Mouse (Mus musculus) liver, embryonic 11.5 days (tissue): ENCODE data around the gene Rab5c. TPM values are rescaled to one million over a fixed set of nuclear protein-coding genes. Genes with fewer than 3 reads are reported as not detected.

ENCODE experiments used
- ATAC-seq: fragments of 200-750 bp; cut with Nextera tagmentation; replicated peaks from 2 replicates; pipeline ENCODE4 v1.8.0; 2017; ENCODE audit warnings: moderate number of reproducible peaks, mild to moderate bottlenecking, moderate TSS enrichment, moderate library complexity; ENCODE audit not compliant: low FRiP score
- DNase-seq: peaks from one replicate; pipeline ENCODE4 v3.0.0-alpha.2; 2017; ENCODE audit warnings: low spot score
- H3K27ac ChIP-seq: fragments of 300-500 bp; sonication (generic); 2 replicates; pipeline ENCODE4 v1.5.1; 2014; ENCODE audit warnings: mild to moderate bottlenecking, low read depth, low read length, control low read depth
- H3K27me3 ChIP-seq: fragments of 300-500 bp; sonication (generic); replicated peaks from 2 replicates; pipeline ENCODE4 v1.6.1; 2014; ENCODE audit warnings: low read length, mixed read lengths; ENCODE audit not compliant: control insufficient read depth, insufficient read depth
- H3K36me3 ChIP-seq: fragments of 300-500 bp; sonication (generic); 2 replicates; pipeline ENCODE4 v1.6.1; 2014; ENCODE audit warnings: mild to moderate bottlenecking, low read length, moderate library complexity, mixed read lengths; ENCODE audit not compliant: control insufficient read depth, insufficient read depth
- H3K4me1 ChIP-seq: fragments of 300-500 bp; sonication (generic); replicated peaks from 2 replicates; pipeline ENCODE4 v1.6.1; 2014; ENCODE audit warnings: low read length, mixed read lengths; ENCODE audit not compliant: control insufficient read depth, insufficient read depth
- H3K4me2 ChIP-seq: fragments of 300-500 bp; sonication (generic); 2 replicates; pipeline ENCODE4 v1.6.1; 2014; ENCODE audit warnings: mild to moderate bottlenecking, control low read depth, moderate library complexity
- H3K4me3 ChIP-seq: fragments of 300-500 bp; sonication (generic); 2 replicates; pipeline ENCODE4 v1.5.1; 2014; ENCODE audit warnings: low read depth, low read length, control low read depth
- H3K9ac ChIP-seq: fragments of 300-500 bp; sonication (generic); 2 replicates; pipeline ENCODE4 v1.6.1; 2014; ENCODE audit warnings: low read depth, low read length, control low read depth
- H3K9me3 ChIP-seq: fragments of 300-500 bp; sonication (generic); 2 replicates; pipeline ENCODE4 v1.6.1; 2016; ENCODE audit warnings: low read length, inconsistent platforms, mixed read lengths; ENCODE audit not compliant: control insufficient read depth
- WGBS: fragments of 180-500 bp; shearing (Covaris S2); extraction: QIAGEN DNeasy Blood & Tissue Kit; methylation state at CpG from one replicate; pipeline ENCODE4 v1.1.7; 2014; 5-methylcytosine and 5-hydroxymethylcytosine counted together
- polyA plus RNA-seq: library from polyadenylated mRNA; unstranded; fragments of >200 nt; fragmentation: Nextera tagmentation; extraction: Ambion mirVana; gene quantifications from 2 replicates; pipeline ENCODE4 v1.2.1, GENCODE M21; 2014

Rab5c gene
- polyA plus RNA-seq, 1 experiment from 2014 or later, result 51.2 TPM

DNA sequence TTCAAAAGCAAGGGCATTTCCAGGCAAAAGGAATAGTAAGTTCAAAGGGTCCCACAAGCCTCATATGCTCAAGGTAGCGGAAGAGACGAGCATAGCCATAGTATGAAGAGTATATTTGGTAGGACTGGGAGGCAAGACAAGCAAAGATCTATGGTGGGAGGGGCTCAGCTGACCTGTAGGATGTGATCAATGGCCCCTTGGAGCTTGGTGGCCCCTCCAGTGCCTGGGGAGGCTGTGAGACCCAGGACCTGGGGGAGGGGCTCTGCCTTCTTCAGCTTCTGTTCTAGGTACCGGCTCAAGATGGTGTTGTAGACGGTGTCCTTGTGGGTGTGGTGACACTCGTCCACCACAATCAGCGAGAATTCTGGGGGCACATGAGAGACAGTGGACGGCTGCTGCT, 35.1 kb downstream of the Rab5c start:
- Histone ChIP-seq H3K9me3 (no peaks in the 10 kb centered on the region), H3K27me3 (no peaks in the 10 kb centered on the region), H3K4me3 (peak overlapping the region; percentile 32), H3K27ac (no peak overlapping the region), H3K4me1 (peaks cover 12% of the 10 kb centered on the region), H3K36me3 (peaks cover 18% of the 10 kb centered on the region; the same call in 1 of the 2 replicates), H3K9ac (no peak overlapping the region; the same call in 1 of the 2 replicates), H3K4me2 (peak overlapping the region; percentile 65)
- no peak for ATAC-seq
- WGBS, result 35% methylated on average over 7 of the region's 7 CpGs
- DNase-seq, result no peak

- Histone ChIP-seq H3K4me3 (peak overlapping the region; percentile 32), H3K36me3 (peaks cover 13% of the 10 kb centered on the region; the same call in 1 of the 2 replicates), H3K27me3 (no peaks in the 10 kb centered on the region), H3K27ac (no peak overlapping the region), H3K9me3 (no peaks in the 10 kb centered on the region), H3K4me1 (peaks cover 12% of the 10 kb centered on the region), H3K9ac (no peak overlapping the region; the same call in 1 of the 2 replicates), H3K4me2 (peak overlapping the region; percentile 65)
- ATAC-seq, result peak; percentile 52; the same call in 1 of the 2 replicates
- 41% methylated on average over 19 of the region's 19 CpGs for WGBS
- DNase-seq, result no peak
These were observed 35.7 kb downstream of the Rab5c start for GRCm38 (mm10) chr11:100702081-100702851.

DNA sequence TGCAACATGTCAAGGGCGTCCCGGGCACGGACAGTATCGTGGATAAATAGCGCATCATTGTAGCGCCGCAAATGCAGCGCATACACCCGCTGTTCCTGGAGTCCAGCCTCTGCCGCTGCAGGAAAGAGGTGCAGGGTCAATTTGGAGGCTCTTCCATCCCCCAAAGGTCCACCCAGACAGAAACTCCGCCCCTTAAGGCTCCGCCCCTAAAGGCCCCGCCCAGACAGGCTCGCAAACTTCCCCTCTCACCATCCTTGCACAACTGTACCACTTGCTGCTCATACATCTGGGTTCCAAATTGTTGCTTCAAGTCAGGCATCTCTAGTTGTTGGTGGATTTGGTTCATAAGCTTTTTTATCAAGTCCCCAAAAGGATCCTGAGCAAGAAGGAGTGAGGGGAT, 36.7 kb downstream of the Rab5c start:
- peak overlapping the region; percentile 56 for H3K4me2 ChIP-seq
- no peaks in the 10 kb centered on the region for H3K9me3 ChIP-seq
- ATAC-seq, result peak; percentile 71
- peaks cover 4% of the 10 kb centered on the region; the same call in 1 of the 2 replicates for H3K36me3 ChIP-seq
- H3K27ac ChIP-seq, result no peak overlapping the region
- no peak overlapping the region for H3K9ac ChIP-seq
- DNase-seq, result peak; percentile 66
- H3K27me3 ChIP-seq, result no peaks in the 10 kb centered on the region
- H3K4me1 ChIP-seq, result peaks cover 12% of the 10 kb centered on the region
- H3K4me3 ChIP-seq, result peak overlapping the region; percentile 22; the same call in 1 of the 2 replicates
- WGBS, result 5% methylated on average over 14 of the region's 14 CpGs

DNA sequence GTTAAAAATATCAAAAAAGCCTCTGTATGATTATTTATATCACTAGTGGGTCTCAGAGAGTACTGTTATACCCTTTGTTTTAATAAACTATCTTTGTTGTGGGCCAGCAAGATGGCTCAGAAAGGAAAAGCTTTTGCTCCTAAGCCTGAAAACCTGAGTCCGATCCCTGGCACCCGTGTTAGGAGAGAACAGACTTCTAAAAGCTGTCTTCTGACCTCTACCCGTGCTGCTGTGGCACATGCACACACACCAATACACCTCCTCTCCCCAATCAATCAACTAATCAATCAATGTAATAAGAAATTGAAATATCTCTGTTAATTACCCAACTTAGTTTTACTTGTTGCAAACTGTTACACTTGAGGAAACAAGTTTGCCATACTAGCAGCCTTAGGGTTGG, 37.3 kb downstream of the Rab5c start:
- Histone ChIP-seq H3K4me1 (peaks cover 12% of the 10 kb centered on the region), H3K36me3 (no peaks in the 10 kb centered on the region; the same call in 1 of the 2 replicates), H3K9ac (no peak overlapping the region), H3K4me3 (no peak overlapping the region), H3K27me3 (no peaks in the 10 kb centered on the region), H3K4me2 (peak overlapping the region; percentile 56), H3K27ac (no peak overlapping the region), H3K9me3 (no peaks in the 10 kb centered on the region)
- ATAC-seq (no peak), DNase-seq (no peak)
- WGBS, result 78% methylated on average over 3 of the region's 3 CpGs

GRCm38 (mm10) chr11:100697921-100698320, 40.1 kb downstream of the Rab5c start:
- 76% methylated on average over 7 of the region's 7 CpGs for WGBS
- no peak for DNase-seq
- no peaks in the 10 kb centered on the region for H3K36me3 ChIP-seq

DNA sequence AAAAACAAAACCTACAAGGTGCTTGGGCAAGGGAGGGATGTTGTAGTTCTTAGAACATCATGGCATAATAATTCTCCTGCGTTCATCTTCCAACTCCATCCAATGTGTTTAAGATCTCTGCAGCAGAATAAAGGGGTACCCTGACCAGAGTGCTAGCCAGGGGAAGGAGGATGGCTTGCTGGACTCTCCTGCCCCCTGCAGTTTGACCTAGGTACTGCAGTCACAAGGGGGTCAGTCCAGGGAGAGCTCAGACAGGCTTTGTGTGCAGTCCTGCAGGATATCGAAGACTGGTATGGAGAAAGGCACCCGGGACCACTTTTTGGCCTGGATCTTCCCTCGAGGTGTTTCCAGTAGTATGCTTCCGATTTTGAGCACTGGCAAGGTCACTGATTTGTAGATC, 43.1 kb downstream of the Rab5c start:
- H3K27me3 ChIP-seq, result peaks cover 21% of the 10 kb centered on the region
- H3K4me1 ChIP-seq, result peaks cover 3% of the 10 kb centered on the region; the same call in 1 of the 2 replicates
- 28% methylated on average over 5 of the region's 5 CpGs for WGBS
- H3K4me3 ChIP-seq, result no peak overlapping the region
- no peaks in the 10 kb centered on the region for H3K9me3 ChIP-seq
- H3K27ac ChIP-seq, result no peak overlapping the region
- DNase-seq (peak; percentile 76), ATAC-seq (no peak)
- no peak overlapping the region for H3K4me2 ChIP-seq
- no peak overlapping the region for H3K9ac ChIP-seq
- H3K36me3 ChIP-seq, result no peaks in the 10 kb centered on the region

More at GRCm38 (mm10) chr11:100697921-100698320, 40.1 kb downstream of the Rab5c start:
- H3K9ac ChIP-seq, result no peak overlapping the region
- no peak overlapping the region for H3K4me2 ChIP-seq
- no peaks in the 10 kb centered on the region for H3K9me3 ChIP-seq
- no peak overlapping the region for H3K27ac ChIP-seq
- H3K4me3 ChIP-seq, result no peak overlapping the region
- H3K4me1 ChIP-seq, result peaks cover 10% of the 10 kb centered on the region
- no peak for ATAC-seq
- peaks cover 6% of the 10 kb centered on the region for H3K27me3 ChIP-seq

GRCm38 (mm10) chr11:100693154-100693553, 44.9 kb downstream of the Rab5c start:
- Histone ChIP-seq H3K9ac (no peak overlapping the region), H3K36me3 (no peaks in the 10 kb centered on the region), H3K4me2 (no peak overlapping the region), H3K27ac (no peak overlapping the region), H3K4me3 (no peak overlapping the region), H3K9me3 (no peaks in the 10 kb centered on the region), H3K27me3 (peaks cover 21% of the 10 kb centered on the region), H3K4me1 (peaks cover 3% of the 10 kb centered on the region; the same call in 1 of the 2 replicates)
- ATAC-seq (no peak), DNase-seq (no peak)
- 30% methylated on average over 5 of the region's 5 CpGs for WGBS

GRCm38 (mm10) chr11:100692164-100692616, 45.8 kb downstream of the Rab5c start, which contains the start of gene Zfp385c:
Gene Zfp385c (minus strand): TSS chr11:100692455.
- Histone ChIP-seq H3K36me3 (no peaks in the 10 kb centered on the region), H3K27ac (no peak within 1 kb of the TSS), H3K9ac (no peak within 1 kb of the TSS; the same call in 1 of the 2 replicates), H3K4me2 (peak within 1 kb of the TSS; percentile 61), H3K27me3 (peaks cover 24% of the 10 kb centered on the region), H3K4me3 (peak within 1 kb of the TSS; percentile 39), H3K9me3 (no peaks in the 10 kb centered on the region), H3K4me1 (peaks cover 3% of the 10 kb centered on the region; the same call in 1 of the 2 replicates)
- WGBS, result 1% methylated on average over 23 of the region's 23 CpGs
- DNase-seq (no peak), ATAC-seq (no peak)
